Mouse (Mus musculus): Measurements from ENCODE around the gene Rbfox1. TPM values are rescaled to one million over a fixed set of nuclear protein-coding genes. Genes with fewer than 3 reads are reported as not detected.
A peak's percentile ranks its signal among the peaks of the same experiment; 100 is the strongest.

Rbfox1 gene
- polyA plus RNA-seq, 1 experiment from 2014 or later, result 4.7 TPM

GRCm38 (mm10) chr16:6976341-6976740, 1091.2 kb downstream of the Rbfox1 start:
- Histone ChIP-seq H3K27me3 (ENCODE audit: control insufficient read depth, insufficient read depth, low read length) (no peaks in the 10 kb centered on the region), H3K4me1 (ENCODE audit: control insufficient read depth in 2 of 2, insufficient read depth in 2 of 2, low read length in 2 of 2) (peaks cover 2 to 16% of the 10 kb centered on the region in 2 experiments), H3K4me2 (ENCODE audit: low read length) (no peak overlapping the region), H3K36me3 (ENCODE audit: control insufficient read depth, insufficient read depth, low read length) (no peaks in the 10 kb centered on the region), H3K4me3 (ENCODE audit: control insufficient read depth in 1 of 2, insufficient read depth in 1 of 2, low read depth in 1 of 2, low read length in 2 of 2) (no peak overlapping the region), H3K9me3 (ENCODE audit: control insufficient read depth, low read length) (no peaks in the 10 kb centered on the region), H3K27ac (replicated peaks in 1 of 2; ENCODE audit: control insufficient read depth in 1 of 2, insufficient read depth in 1 of 2, low read depth in 2 of 2, low read length in 2 of 2) (no peak overlapping the region), H3K9ac (ENCODE audit: low read length) (no peak overlapping the region)
- WGBS, result 82% methylated on average over 7 of the region's 7 CpGs
- ATAC-seq (ENCODE audit: insufficient number of reproducible peaks, insufficient read depth, low FRiP score, low read depth), result no peak

DNA sequence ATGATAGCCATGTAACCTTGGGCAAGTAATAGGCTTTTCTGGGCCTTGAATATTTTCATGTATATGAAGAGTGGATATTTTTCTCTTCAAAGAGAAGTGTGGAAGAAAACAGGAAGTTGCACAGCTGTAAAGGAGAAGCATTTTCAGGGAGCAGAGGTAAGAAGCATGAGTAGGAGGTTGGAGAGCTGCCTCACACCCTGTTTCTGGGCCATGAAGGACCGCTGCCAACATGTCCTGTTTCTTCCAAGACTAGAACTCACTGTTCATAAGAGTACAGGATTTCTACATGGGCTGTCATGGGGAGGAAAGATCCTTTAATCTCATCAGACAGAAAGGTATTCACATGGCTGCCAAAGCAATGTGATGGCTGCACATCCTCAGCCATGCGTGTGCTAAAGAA, 1098.8 kb downstream of the Rbfox1 start:
- no peak for ATAC-seq (ENCODE audit: insufficient number of reproducible peaks, insufficient read depth, low FRiP score, low read depth)
- Histone ChIP-seq H3K27me3 (ENCODE audit: control insufficient read depth, insufficient read depth, low read length) (no peaks in the 10 kb centered on the region), H3K4me2 (ENCODE audit: low read length) (no peak overlapping the region), H3K36me3 (ENCODE audit: control insufficient read depth, insufficient read depth, low read length) (no peaks in the 10 kb centered on the region), H3K9ac (ENCODE audit: low read length) (no peak overlapping the region), H3K4me3 (ENCODE audit: control insufficient read depth in 1 of 2, insufficient read depth in 1 of 2, low read depth in 1 of 2, low read length in 2 of 2) (no peak overlapping the region), H3K4me1 (ENCODE audit: control insufficient read depth in 2 of 2, insufficient read depth in 2 of 2, low read length in 2 of 2) (peaks cover 2 to 12% of the 10 kb centered on the region in 2 experiments), H3K27ac (replicated peaks in 1 of 2; ENCODE audit: control insufficient read depth in 1 of 2, insufficient read depth in 1 of 2, low read depth in 2 of 2, low read length in 2 of 2) (no peak overlapping the region), H3K9me3 (ENCODE audit: control insufficient read depth, low read length) (no peaks in the 10 kb centered on the region)
- 83% methylated on average over 2 of the region's 2 CpGs for WGBS

- H3K4me2 ChIP-seq (ENCODE audit: low read length), result no peak overlapping the region
- H3K4me3 ChIP-seq (ENCODE audit: control insufficient read depth in 1 of 2, insufficient read depth in 1 of 2, low read depth in 1 of 2, low read length in 2 of 2), result no peak overlapping the region
- peaks cover 5 to 12% of the 10 kb centered on the region in 2 experiments for H3K4me1 ChIP-seq (ENCODE audit: control insufficient read depth in 2 of 2, insufficient read depth in 2 of 2, low read length in 2 of 2)
- H3K27me3 ChIP-seq (ENCODE audit: control insufficient read depth, insufficient read depth, low read length), result no peaks in the 10 kb centered on the region
- H3K9me3 ChIP-seq (ENCODE audit: control insufficient read depth, low read length), result no peaks in the 10 kb centered on the region
- peak; percentile 75 for ATAC-seq (ENCODE audit: insufficient number of reproducible peaks, insufficient read depth, low FRiP score, low read depth)
- peak overlapping the region; percentile 8 to 17; a peak in 1 of 4 replicates for H3K27ac ChIP-seq (replicated peaks in 1 of 2; ENCODE audit: control insufficient read depth in 1 of 2, insufficient read depth in 1 of 2, low read depth in 2 of 2, low read length in 2 of 2)
- no peaks in the 10 kb centered on the region for H3K36me3 ChIP-seq (ENCODE audit: control insufficient read depth, insufficient read depth, low read length)
- H3K9ac ChIP-seq (ENCODE audit: low read length), result no peak overlapping the region
These were observed 1100.9 kb downstream of the Rbfox1 start for GRCm38 (mm10) chr16:6986031-6986430.

DNA sequence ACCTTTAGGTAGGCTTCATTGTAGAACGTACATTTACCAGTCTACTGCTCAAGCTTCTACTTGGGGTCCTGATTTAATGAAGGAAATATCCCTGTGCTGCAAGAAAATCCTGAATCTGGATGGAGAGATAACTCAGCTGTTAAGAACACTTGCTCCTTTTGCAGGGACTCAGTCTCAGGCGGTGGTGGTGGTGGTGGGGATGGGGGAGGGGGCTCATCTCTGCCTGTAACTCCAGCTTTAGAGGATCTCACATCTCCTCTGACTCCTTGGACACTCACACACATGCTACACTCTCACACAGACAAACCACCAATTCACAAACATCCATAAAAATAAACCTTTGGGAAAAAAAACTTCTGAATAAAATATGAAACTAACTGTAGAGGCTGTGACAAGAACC, 1101.3 kb downstream of the Rbfox1 start:
- Histone ChIP-seq H3K4me3 (ENCODE audit: control insufficient read depth in 1 of 2, insufficient read depth in 1 of 2, low read depth in 1 of 2, low read length in 2 of 2) (no peak overlapping the region), H3K36me3 (ENCODE audit: control insufficient read depth, insufficient read depth, low read length) (no peaks in the 10 kb centered on the region), H3K4me2 (ENCODE audit: low read length) (no peak overlapping the region), H3K9ac (ENCODE audit: low read length) (no peak overlapping the region), H3K9me3 (ENCODE audit: control insufficient read depth, low read length) (peaks cover 2% of the 10 kb centered on the region; the same call in 1 of the 2 replicates), H3K27me3 (ENCODE audit: control insufficient read depth, insufficient read depth, low read length) (no peaks in the 10 kb centered on the region), H3K4me1 (ENCODE audit: control insufficient read depth in 2 of 2, insufficient read depth in 2 of 2, low read length in 2 of 2) (peaks cover 5 to 12% of the 10 kb centered on the region in 2 experiments), H3K27ac (replicated peaks in 1 of 2; ENCODE audit: control insufficient read depth in 1 of 2, insufficient read depth in 1 of 2, low read depth in 2 of 2, low read length in 2 of 2) (0 out of 4 replicates have a peak overlapping the region, but pooled peaks of 1 of the 2 experiments have one; percentile 10)
- WGBS, result 56% methylated on average over 2 of the region's 2 CpGs
- ATAC-seq (ENCODE audit: insufficient number of reproducible peaks, insufficient read depth, low FRiP score, low read depth), result no peak

DNA sequence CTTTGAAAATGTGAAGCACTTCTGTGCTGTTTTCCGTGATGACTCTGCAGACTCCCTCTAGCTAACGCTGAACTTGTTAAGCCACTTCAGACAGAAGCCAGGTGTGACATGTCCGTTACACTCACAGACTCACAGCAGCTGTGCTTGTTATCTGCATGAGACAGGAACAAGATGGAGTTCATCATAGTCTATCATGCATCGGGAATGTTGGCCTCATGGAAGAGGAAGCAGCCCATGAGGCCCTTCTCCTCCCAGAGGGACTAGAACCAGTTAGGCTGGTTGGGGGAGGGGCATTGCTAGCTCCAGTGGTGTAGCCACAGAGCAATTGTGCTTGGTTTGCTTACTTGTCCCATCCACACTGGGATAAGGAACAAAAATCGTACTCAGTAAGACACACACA, 1107.1 kb downstream of the Rbfox1 start:
- H3K4me1 ChIP-seq (ENCODE audit: control insufficient read depth in 2 of 2, insufficient read depth in 2 of 2, low read length in 2 of 2), result peaks cover 0 to 3% of the 10 kb centered on the region in 2 experiments; a peak in 1 of 4 replicates
- 45% methylated on average over 5 of the region's 5 CpGs for WGBS
- H3K4me2 ChIP-seq (ENCODE audit: low read length), result no peak overlapping the region
- H3K36me3 ChIP-seq (ENCODE audit: control insufficient read depth, insufficient read depth, low read length), result no peaks in the 10 kb centered on the region
- no peak overlapping the region for H3K4me3 ChIP-seq (ENCODE audit: control insufficient read depth in 1 of 2, insufficient read depth in 1 of 2, low read depth in 1 of 2, low read length in 2 of 2)
- H3K9ac ChIP-seq (ENCODE audit: low read length), result no peak overlapping the region
- peaks cover 7% of the 10 kb centered on the region; the same call in 1 of the 2 replicates for H3K9me3 ChIP-seq (ENCODE audit: control insufficient read depth, low read length)
- 0 out of 4 replicates have a peak overlapping the region, but pooled peaks of 1 of the 2 experiments have one; percentile 2 for H3K27ac ChIP-seq (replicated peaks in 1 of 2; ENCODE audit: control insufficient read depth in 1 of 2, insufficient read depth in 1 of 2, low read depth in 2 of 2, low read length in 2 of 2)
- ATAC-seq (ENCODE audit: insufficient number of reproducible peaks, insufficient read depth, low FRiP score, low read depth), result 0 out of 2 replicates have a peak, but pooled peaks have one; percentile 35
- no peaks in the 10 kb centered on the region for H3K27me3 ChIP-seq (ENCODE audit: control insufficient read depth, insufficient read depth, low read length)

- Histone ChIP-seq H3K4me3 (ENCODE audit: control insufficient read depth in 1 of 2, insufficient read depth in 1 of 2, low read depth in 1 of 2, low read length in 2 of 2) (no peak overlapping the region), H3K36me3 (ENCODE audit: control insufficient read depth, insufficient read depth, low read length) (no peaks in the 10 kb centered on the region), H3K9me3 (ENCODE audit: control insufficient read depth, low read length) (peaks cover 7% of the 10 kb centered on the region; the same call in 1 of the 2 replicates), H3K27ac (replicated peaks in 1 of 2; ENCODE audit: control insufficient read depth in 1 of 2, insufficient read depth in 1 of 2, low read depth in 2 of 2, low read length in 2 of 2) (no peak overlapping the region), H3K27me3 (ENCODE audit: control insufficient read depth, insufficient read depth, low read length) (no peaks in the 10 kb centered on the region), H3K4me1 (ENCODE audit: control insufficient read depth in 2 of 2, insufficient read depth in 2 of 2, low read length in 2 of 2) (peaks cover 0 to 3% of the 10 kb centered on the region in 2 experiments; a peak in 1 of 4 replicates), H3K9ac (ENCODE audit: low read length) (no peak overlapping the region), H3K4me2 (ENCODE audit: low read length) (no peak overlapping the region)
- 14% methylated on average over 2 of the region's 2 CpGs for WGBS
- ATAC-seq (ENCODE audit: insufficient number of reproducible peaks, insufficient read depth, low FRiP score, low read depth), result no peak
These were observed 1108.0 kb downstream of the Rbfox1 start for GRCm38 (mm10) chr16:6993180-6993579.

GRCm38 (mm10) chr16:6997109-6997508, 1112.0 kb downstream of the Rbfox1 start:
- no peaks in the 10 kb centered on the region for H3K9me3 ChIP-seq (ENCODE audit: control insufficient read depth, low read length)
- no peak overlapping the region for H3K4me3 ChIP-seq (ENCODE audit: control insufficient read depth in 1 of 2, insufficient read depth in 1 of 2, low read depth in 1 of 2, low read length in 2 of 2)
- H3K9ac ChIP-seq (ENCODE audit: low read length), result no peak overlapping the region
- ATAC-seq (ENCODE audit: insufficient number of reproducible peaks, insufficient read depth, low FRiP score, low read depth), result no peak
- 37% methylated on average over 4 of the region's 4 CpGs for WGBS
- no peaks in the 10 kb centered on the region for H3K4me1 ChIP-seq (ENCODE audit: control insufficient read depth in 2 of 2, insufficient read depth in 2 of 2, low read length in 2 of 2)
- H3K4me2 ChIP-seq (ENCODE audit: low read length), result no peak overlapping the region
- H3K27me3 ChIP-seq (ENCODE audit: control insufficient read depth, insufficient read depth, low read length), result no peaks in the 10 kb centered on the region
- H3K36me3 ChIP-seq (ENCODE audit: control insufficient read depth, insufficient read depth, low read length), result no peaks in the 10 kb centered on the region
- H3K27ac ChIP-seq (replicated peaks in 1 of 2; ENCODE audit: control insufficient read depth in 1 of 2, insufficient read depth in 1 of 2, low read depth in 2 of 2, low read length in 2 of 2), result no peak overlapping the region

- Histone ChIP-seq H3K4me2 (ENCODE audit: low read length) (no peak overlapping the region), H3K36me3 (ENCODE audit: control insufficient read depth, insufficient read depth, low read length) (no peaks in the 10 kb centered on the region), H3K4me1 (ENCODE audit: control insufficient read depth in 2 of 2, insufficient read depth in 2 of 2, low read length in 2 of 2) (no peaks in the 10 kb centered on the region), H3K27me3 (ENCODE audit: control insufficient read depth, insufficient read depth, low read length) (no peaks in the 10 kb centered on the region), H3K4me3 (ENCODE audit: control insufficient read depth in 1 of 2, insufficient read depth in 1 of 2, low read depth in 1 of 2, low read length in 2 of 2) (no peak overlapping the region), H3K27ac (replicated peaks in 1 of 2; ENCODE audit: control insufficient read depth in 1 of 2, insufficient read depth in 1 of 2, low read depth in 2 of 2, low read length in 2 of 2) (no peak overlapping the region), H3K9me3 (ENCODE audit: control insufficient read depth, low read length) (no peaks in the 10 kb centered on the region), H3K9ac (ENCODE audit: low read length) (no peak overlapping the region)
- no peak for ATAC-seq (ENCODE audit: insufficient number of reproducible peaks, insufficient read depth, low FRiP score, low read depth)
- WGBS, result 43% methylated on average over 7 of the region's 7 CpGs
These were observed 1112.7 kb downstream of the Rbfox1 start for GRCm38 (mm10) chr16:6997834-6998233.
